Mouse (Mus musculus) erythroid progenitor cell, adult 5-6 weeks (primary cell): ENCODE results near the gene Cd160. TPM values are rescaled to one million over a fixed set of nuclear protein-coding genes. Genes with fewer than 3 reads are reported as not detected.

ENCODE experiments used
- ATAC-seq: replicated peaks from 2 replicates; pipeline ENCODE4 v1.8.0; 2016; ENCODE audit warnings: moderate number of reproducible peaks, mild to moderate bottlenecking, moderate TSS enrichment, inconsistent platforms; ENCODE audit not compliant: poor library complexity, low FRiP score, severe bottlenecking
- total RNA-seq, 2 experiments: library from RNA; stranded (forward) in 1 of 2; stranded (reverse) in 1 of 2; fragments of 150-400 nt in 1 of 2; fragments of 186-747, 209-891 nt in 1 of 2; gene quantifications; 2 replicates each; pipeline versions ENCODE4 v1.2.3 to v1.2.4; 2015 to 2017; ENCODE audit warnings: low replicate concordance in 2 of 2

Gene Cd160
- total RNA-seq, 2 experiments from 2014 or later: not detected

GRCm38 (mm10) chr3:96782236-96782635 lies 46.9 kb downstream of the Cd160 start:
- no peak for ATAC-seq

- no peak for ATAC-seq
Measured at GRCm38 (mm10) chr3:96777120-96777519, 52.0 kb downstream of the Cd160 start.

- ATAC-seq: no peak
Measured at GRCm38 (mm10) chr3:96772949-96773348, 56.2 kb downstream of the Cd160 start.

- no peak for ATAC-seq
Measured at GRCm38 (mm10) chr3:96769971-96770370, 59.2 kb downstream of the Cd160 start.

- no peak for ATAC-seq
Measured at GRCm38 (mm10) chr3:96764528-96764927, 64.6 kb downstream of the Cd160 start.

- ATAC-seq: 0 out of 2 replicates have a peak, but pooled peaks have one; percentile 49
Measured at GRCm38 (mm10) chr3:96759695-96760094, 69.5 kb downstream of the Cd160 start.

- no peak for ATAC-seq
Measured at GRCm38 (mm10) chr3:96757691-96758090, 71.5 kb downstream of the Cd160 start.

- ATAC-seq: no peak
Measured at GRCm38 (mm10) chr3:96755935-96756334, 73.2 kb downstream of the Cd160 start.

Other genes with a start within 250 kb of the Cd160 start
- 29.2 and 32.7 TPM in 2 replicates for gene Polr3gl, start 235.2 kb downstream of the Cd160 start, total RNA-seq (2015; ENCODE audit: low replicate concordance)
- 20.9 and 63.7 TPM in 2 replicates for gene Polr3gl, start 235.2 kb downstream of the Cd160 start, total RNA-seq (2017; ENCODE audit: low replicate concordance)
- not detected in 2 replicates for gene Ankrd34a, start 232.7 kb downstream of the Cd160 start, total RNA-seq (2015; ENCODE audit: low replicate concordance)
- not detected in 2 replicates for gene Ankrd34a, start 232.7 kb downstream of the Cd160 start, total RNA-seq (2017; ENCODE audit: low replicate concordance)
- gene Lix1l, start 228.2 kb downstream of the Cd160 start, total RNA-seq (2015; ENCODE audit: low replicate concordance): not detected in 2 replicates
- 0.13 TPM in 1 of 2 replicates, not detected in the other for gene Lix1l, start 228.2 kb downstream of the Cd160 start, total RNA-seq (2017; ENCODE audit: low replicate concordance)
- 54.5 and 72.4 TPM in 2 replicates for gene Rbm8a, start 199.4 kb downstream of the Cd160 start, total RNA-seq (2015; ENCODE audit: low replicate concordance)
- 18.3 and 36.5 TPM in 2 replicates for gene Rbm8a, start 199.4 kb downstream of the Cd160 start, total RNA-seq (2017; ENCODE audit: low replicate concordance)
- gene Pex11b, start 194.0 kb downstream of the Cd160 start, total RNA-seq (2015; ENCODE audit: low replicate concordance): 9.7 and 18.9 TPM in 2 replicates
- gene Pex11b, start 194.0 kb downstream of the Cd160 start, total RNA-seq (2017; ENCODE audit: low replicate concordance): 0.68 and 5.4 TPM in 2 replicates
- not detected in 2 replicates for gene Gm42957, start 193.9 kb downstream of the Cd160 start, total RNA-seq (2015; ENCODE audit: low replicate concordance)
- not detected in 2 replicates for gene Gm42957, start 193.9 kb downstream of the Cd160 start, total RNA-seq (2017; ENCODE audit: low replicate concordance)
- 0.36 TPM in 1 of 2 replicates, not detected in the other for gene Itga10, start 183.8 kb downstream of the Cd160 start, total RNA-seq (2015; ENCODE audit: low replicate concordance)
- not detected in 2 replicates for gene Itga10, start 183.8 kb downstream of the Cd160 start, total RNA-seq (2017; ENCODE audit: low replicate concordance)
- not detected in 2 replicates for gene Ankrd35, start 159.2 kb downstream of the Cd160 start, total RNA-seq (2015; ENCODE audit: low replicate concordance)
- gene Ankrd35, start 159.2 kb downstream of the Cd160 start, total RNA-seq (2017; ENCODE audit: low replicate concordance): not detected in 2 replicates
- 1.3 and 6.5 TPM in 2 replicates for gene Pias3, start 133.0 kb downstream of the Cd160 start, total RNA-seq (2015; ENCODE audit: low replicate concordance)
- gene Pias3, start 133.0 kb downstream of the Cd160 start, total RNA-seq (2017; ENCODE audit: low replicate concordance): 2.1 TPM in 1 of 2 replicates, not detected in the other
- gene Nudt17, start 120.8 kb downstream of the Cd160 start, total RNA-seq (2015; ENCODE audit: low replicate concordance): not detected in 2 replicates
- gene Nudt17, start 120.8 kb downstream of the Cd160 start, total RNA-seq (2017; ENCODE audit: low replicate concordance): 2.3 TPM in 1 of 2 replicates, not detected in the other
- 16.2 and 34.8 TPM in 2 replicates for gene Polr3c, start 101.7 kb downstream of the Cd160 start, total RNA-seq (2015; ENCODE audit: low replicate concordance)
- 21.6 and 27.7 TPM in 2 replicates for gene Polr3c, start 101.7 kb downstream of the Cd160 start, total RNA-seq (2017; ENCODE audit: low replicate concordance)
- 28.5 and 45.3 TPM in 2 replicates for gene Rnf115, start 101.7 kb downstream of the Cd160 start, total RNA-seq (2015; ENCODE audit: low replicate concordance)
- 32.7 and 35.9 TPM in 2 replicates for gene Rnf115, start 101.7 kb downstream of the Cd160 start, total RNA-seq (2017; ENCODE audit: low replicate concordance)
- 1.8 and 4.6 TPM in 2 replicates for gene Pdzk1, start 67 bp downstream of the Cd160 start, total RNA-seq (2015; ENCODE audit: low replicate concordance)
- 2.4 and 6.9 TPM in 2 replicates for gene Pdzk1, start 67 bp downstream of the Cd160 start, total RNA-seq (2017; ENCODE audit: low replicate concordance)
- gene Gja5, start 75.3 kb upstream of the Cd160 start, total RNA-seq (2015; ENCODE audit: low replicate concordance): not detected in 2 replicates
- 0.39 TPM in 1 of 2 replicates, not detected in the other for gene Gja5, start 75.3 kb upstream of the Cd160 start, total RNA-seq (2017; ENCODE audit: low replicate concordance)
- 2.9 TPM in 1 of 2 replicates, not detected in the other for gene Gpr89, start 76.0 kb upstream of the Cd160 start, total RNA-seq (2015; ENCODE audit: low replicate concordance)
- gene Gpr89, start 76.0 kb upstream of the Cd160 start, total RNA-seq (2017; ENCODE audit: low replicate concordance): 1.6 and 3.5 TPM in 2 replicates
- not detected in 2 replicates for gene Gja8, start 96.7 kb upstream of the Cd160 start, total RNA-seq (2015; ENCODE audit: low replicate concordance)
- not detected in 2 replicates for gene Gja8, start 96.7 kb upstream of the Cd160 start, total RNA-seq (2017; ENCODE audit: low replicate concordance)